Mouse (Mus musculus) stomach, postnatal 0 days (tissue): ENCODE measurements around the gene Hist1h3e. TPM values are rescaled to one million over a fixed set of nuclear protein-coding genes. Genes with fewer than 3 reads are reported as not detected.

Source experiments
- ATAC-seq: fragments of 200-750 bp; cut with Nextera tagmentation; 2 replicates; pipeline ENCODE4 v1.8.0; 2017; ENCODE audit not compliant: low FRiP score, low TSS enrichment
- DNase-seq: peaks from one replicate; pipeline ENCODE4 v3.0.0-alpha.2; 2016; ENCODE audit warnings: low spot score
- H3K27ac ChIP-seq: fragments of 300-500 bp; sonication (generic); replicated peaks from 2 replicates; pipeline ENCODE4 v1.5.1; 2014; ENCODE audit warnings: mild to moderate bottlenecking, control low read depth
- H3K27me3 ChIP-seq: fragments of 300-500 bp; sonication (generic); 2 replicates; pipeline ENCODE4 v1.6.1; 2014; ENCODE audit warnings: low read length; ENCODE audit not compliant: control insufficient read depth, insufficient read depth
- H3K36me3 ChIP-seq: fragments of 300-500 bp; sonication (generic); 2 replicates; pipeline ENCODE4 v1.6.1; 2014; ENCODE audit warnings: low read length, mixed read lengths; ENCODE audit not compliant: control insufficient read depth, insufficient read depth
- H3K4me1 ChIP-seq: fragments of 300-500 bp; sonication (generic); replicated peaks from 2 replicates; pipeline ENCODE4 v1.6.1; 2014; ENCODE audit warnings: antibody characterized with exemption; ENCODE audit not compliant: control insufficient read depth, insufficient read depth
- H3K4me2 ChIP-seq: fragments of 300-500 bp; sonication (generic); replicated peaks from 2 replicates; pipeline ENCODE4 v1.6.1; 2014; ENCODE audit warnings: low read depth, mild to moderate bottlenecking, control low read depth, moderate library complexity
- H3K4me3 ChIP-seq: fragments of 300-500 bp; sonication (generic); 2 replicates; pipeline ENCODE4 v1.5.1; 2014; ENCODE audit warnings: low read depth, low read length, control low read depth
- H3K9ac ChIP-seq: fragments of 300-500 bp; sonication (generic); 2 replicates; pipeline ENCODE4 v1.6.1; 2014; ENCODE audit warnings: mild to moderate bottlenecking, low read length, control low read depth, mixed read lengths
- H3K9me3 ChIP-seq: fragments of 300-500 bp; sonication (generic); 2 replicates; pipeline ENCODE4 v1.6.1; 2016; ENCODE audit warnings: low read length; ENCODE audit not compliant: control insufficient read depth
- CTCF ChIP-seq: IDR thresholded peaks from 2 replicates; pipeline ENCODE4 v1.5.1; 2016; ENCODE audit warnings: antibody characterized with exemption, low read depth, mild to moderate bottlenecking, moderate library complexity
- EP300 ChIP-seq: optimal IDR thresholded peaks from 2 replicates; pipeline ENCODE3; 2016; ENCODE audit warnings: antibody characterized with exemption
- WGBS: fragments of 180-500 bp; shearing (Covaris S2); extraction: QIAGEN DNeasy Blood & Tissue Kit; methylation state at CpG from one replicate; pipeline ENCODE4 v1.1.7; 2014; 5-methylcytosine and 5-hydroxymethylcytosine counted together
- polyA plus RNA-seq: library from polyadenylated mRNA; unstranded; fragments of >200 nt; fragmentation: Nextera tagmentation; extraction: Ambion mirVana; gene quantifications from 2 replicates; pipeline ENCODE4 v1.2.1, GENCODE M21; 2015

Hist1h3e gene
- polyA plus RNA-seq, 1 experiment from 2014 or later, result 3.3 TPM

GRCm38 (mm10) chr13:23523976-23524375 is 38.2 kb downstream of the Hist1h3e start:
- 43% methylated on average over 5 of the region's 5 CpGs for WGBS
- Histone ChIP-seq H3K27ac (no peak overlapping the region), H3K36me3 (no peaks in the 10 kb centered on the region), H3K27me3 (no peaks in the 10 kb centered on the region), H3K4me3 (no peak overlapping the region), H3K4me1 (no peaks in the 10 kb centered on the region), H3K4me2 (no peak overlapping the region), H3K9me3 (no peaks in the 10 kb centered on the region), H3K9ac (no peak overlapping the region)
- TF ChIP-seq EP300 (no peak), CTCF (no peak)
- ATAC-seq (no peak), DNase-seq (no peak)

DNA sequence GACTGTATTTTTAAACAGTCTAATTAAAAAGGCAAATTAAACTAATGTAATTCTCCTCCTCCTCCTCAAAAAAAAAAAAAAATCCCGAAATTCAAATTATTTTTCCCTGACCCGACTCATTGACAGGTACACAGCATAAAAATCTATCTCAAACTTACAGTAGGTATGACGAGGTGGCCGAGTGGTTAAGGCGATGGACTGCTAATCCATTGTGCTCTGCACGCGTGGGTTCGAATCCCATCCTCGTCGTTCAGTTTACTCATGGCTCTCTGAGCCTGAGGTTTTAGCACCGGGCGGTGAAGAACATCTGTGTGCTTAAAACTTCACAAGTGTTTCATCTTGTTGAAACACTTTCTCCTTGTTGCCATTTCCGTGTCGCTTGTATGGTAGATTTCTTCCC is 40.5 kb downstream of the Hist1h3e start:
- TF ChIP-seq EP300 (no peak), CTCF (no peak)
- Histone ChIP-seq H3K9me3 (no peaks in the 10 kb centered on the region), H3K4me1 (no peaks in the 10 kb centered on the region), H3K36me3 (no peaks in the 10 kb centered on the region), H3K9ac (no peak overlapping the region), H3K4me3 (no peak overlapping the region), H3K27ac (no peak overlapping the region), H3K27me3 (no peaks in the 10 kb centered on the region), H3K4me2 (no peak overlapping the region)
- 2% methylated on average over 14 of the region's 14 CpGs for WGBS
- ATAC-seq (no peak), DNase-seq (peak; percentile 75)

GRCm38 (mm10) chr13:23519416-23519815 is 42.8 kb downstream of the Hist1h3e start:
- H3K36me3 ChIP-seq, result no peaks in the 10 kb centered on the region
- no peaks in the 10 kb centered on the region for H3K27me3 ChIP-seq
- TF ChIP-seq CTCF, result no peak
- no peak for TF ChIP-seq EP300
- H3K4me3 ChIP-seq, result peak overlapping the region; percentile 54
- DNase-seq (peak; percentile 69), ATAC-seq (peak; percentile 60; the same call in 1 of the 2 replicates)
- H3K4me1 ChIP-seq, result no peaks in the 10 kb centered on the region
- peak overlapping the region; percentile 69 for H3K4me2 ChIP-seq
- under 1% methylated on average over 10 of the region's 10 CpGs for WGBS
- no peaks in the 10 kb centered on the region for H3K9me3 ChIP-seq
- H3K9ac ChIP-seq, result no peak overlapping the region
- no peak overlapping the region; the same call in 1 of the 2 replicates for H3K27ac ChIP-seq

GRCm38 (mm10) chr13:23518885-23519284 is 43.3 kb downstream of the Hist1h3e start:
- Histone ChIP-seq H3K4me2 (peak overlapping the region; percentile 69), H3K4me3 (peak overlapping the region; percentile 54), H3K27me3 (no peaks in the 10 kb centered on the region), H3K27ac (peak overlapping the region; percentile 15), H3K36me3 (no peaks in the 10 kb centered on the region), H3K9ac (no peak overlapping the region), H3K9me3 (no peaks in the 10 kb centered on the region), H3K4me1 (no peaks in the 10 kb centered on the region)
- 0% methylated on average over 6 of the region's 6 CpGs for WGBS
- DNase-seq (peak; percentile 74), ATAC-seq (peak; percentile 51)
- TF ChIP-seq CTCF (no peak), EP300 (no peak)

DNA sequence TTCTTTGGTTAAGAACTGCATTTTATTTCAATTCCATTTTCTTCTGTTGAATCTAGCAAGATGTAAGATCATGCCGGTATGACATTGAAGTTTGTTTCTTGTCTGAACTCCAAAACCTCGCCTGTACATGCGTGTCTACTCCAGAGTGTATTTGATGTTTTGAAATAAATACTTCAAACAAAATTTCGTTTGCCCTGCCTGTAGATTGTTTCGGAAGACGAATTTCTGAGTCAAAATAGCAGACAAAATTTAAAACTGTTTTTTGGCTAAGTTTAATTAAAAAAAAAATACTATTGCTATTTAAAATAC is 43.9 kb downstream of the Hist1h3e start:
- peak overlapping the region; percentile 69 for H3K4me2 ChIP-seq
- DNase-seq (no peak), ATAC-seq (no peak)
- TF ChIP-seq EP300 (no peak), CTCF (no peak)
- H3K27me3 ChIP-seq, result no peaks in the 10 kb centered on the region
- peak overlapping the region; percentile 54 for H3K4me3 ChIP-seq
- whole genome bisulfite sequencing, result under 1% methylated on average over 6 of the region's 6 CpGs
- no peaks in the 10 kb centered on the region for H3K9me3 ChIP-seq
- no peaks in the 10 kb centered on the region for H3K36me3 ChIP-seq
- H3K4me1 ChIP-seq, result no peaks in the 10 kb centered on the region
- no peak overlapping the region for H3K9ac ChIP-seq
- no peak overlapping the region for H3K27ac ChIP-seq

GRCm38 (mm10) chr13:23517603-23518294 is 44.4 kb downstream of the Hist1h3e start:
- TF ChIP-seq EP300 (no peak), CTCF (no peak)
- peak overlapping the region; percentile 69 for H3K4me2 ChIP-seq
- ATAC-seq (peak; percentile 90), DNase-seq (peak; percentile 86)
- H3K9me3 ChIP-seq, result no peaks in the 10 kb centered on the region
- no peaks in the 10 kb centered on the region for H3K27me3 ChIP-seq
- peak overlapping the region; percentile 49 for H3K27ac ChIP-seq
- H3K4me3 ChIP-seq, result peak overlapping the region; percentile 54
- H3K9ac ChIP-seq, result 0 out of 2 replicates have a peak overlapping the region, but pooled peaks have one; percentile 27
- under 1% methylated on average over 27 of the region's 27 CpGs for WGBS
- no peaks in the 10 kb centered on the region for H3K36me3 ChIP-seq
- H3K4me1 ChIP-seq, result no peaks in the 10 kb centered on the region
